Mouse (Mus musculus): ENCODE data around the gene 0610040J01Rik.

GRCm38 (mm10) chr5:63821860-63822259 is 9.7 kb downstream of the 0610040J01Rik start:
- TF ChIP-seq CTCF (IDR thresholded peaks at IDR 0.05; ENCODE audit: extremely low read depth, insufficient read depth, insufficient read length, insufficient replicate concordance) (no peak), POLR2A (IDR thresholded peaks at IDR 0.05; ENCODE audit: low read depth, low read length) (no peak)

Measured in spleen, adult 2 months (tissue).